Mouse (Mus musculus): ENCODE measurements around the gene Mmd. TPM values are rescaled to one million over a fixed set of nuclear protein-coding genes. Genes with fewer than 3 reads are reported as not detected.

Gene Mmd
- polyA plus RNA-seq, 1 experiment from 2014 or later, result 44.6 TPM

GRCm38 (mm10) chr11:90294622-90295021 is 45.4 kb downstream of the Mmd start:
- Histone ChIP-seq H3K27ac (replicated peaks) (no peak overlapping the region), H3K4me3 (no peak overlapping the region), H3K9me3 (no peaks in the 10 kb centered on the region), H3K4me1 (no peaks in the 10 kb centered on the region), H3K36me3 (replicated peaks) (no peaks in the 10 kb centered on the region), H3K27me3 (replicated peaks; ENCODE audit: low read depth, poor library complexity, severe bottlenecking) (no peaks in the 10 kb centered on the region)
- WGBS, result 91% methylated on average over 2 of the region's 2 CpGs
- no peak for DNase-seq (ENCODE audit: low spot score)

- no peak overlapping the region for H3K27ac ChIP-seq (replicated peaks)
- H3K9me3 ChIP-seq, result no peaks in the 10 kb centered on the region
- no peaks in the 10 kb centered on the region for H3K27me3 ChIP-seq (replicated peaks; ENCODE audit: low read depth, poor library complexity, severe bottlenecking)
- 91% methylated on average over 5 of the region's 5 CpGs for WGBS
- H3K4me3 ChIP-seq, result no peak overlapping the region
- no peak for DNase-seq (ENCODE audit: low spot score)
- H3K4me1 ChIP-seq, result no peaks in the 10 kb centered on the region
- H3K36me3 ChIP-seq (replicated peaks), result no peaks in the 10 kb centered on the region
Observed at GRCm38 (mm10) chr11:90306067-90306466, 56.8 kb downstream of the Mmd start.

GRCm38 (mm10) chr11:90306993-90307392 is 57.7 kb downstream of the Mmd start:
- WGBS, result 63% methylated on average over 6 of the region's 6 CpGs
- Histone ChIP-seq H3K4me3 (no peak overlapping the region), H3K27me3 (replicated peaks; ENCODE audit: low read depth, poor library complexity, severe bottlenecking) (no peaks in the 10 kb centered on the region), H3K36me3 (replicated peaks) (no peaks in the 10 kb centered on the region), H3K9me3 (no peaks in the 10 kb centered on the region), H3K27ac (replicated peaks) (no peak overlapping the region), H3K4me1 (no peaks in the 10 kb centered on the region)
- peak; percentile 67 for DNase-seq (ENCODE audit: low spot score)

GRCm38 (mm10) chr11:90314606-90315005 is 65.3 kb downstream of the Mmd start:
- Histone ChIP-seq H3K27me3 (replicated peaks; ENCODE audit: low read depth, poor library complexity, severe bottlenecking) (no peaks in the 10 kb centered on the region), H3K4me3 (no peak overlapping the region), H3K36me3 (replicated peaks) (no peaks in the 10 kb centered on the region), H3K4me1 (no peaks in the 10 kb centered on the region), H3K27ac (replicated peaks) (no peak overlapping the region), H3K9me3 (no peaks in the 10 kb centered on the region)
- WGBS, result 83% methylated on average over 3 of the region's 3 CpGs
- DNase-seq (ENCODE audit: low spot score), result no peak

GRCm38 (mm10) chr11:90317482-90317881 is 68.2 kb downstream of the Mmd start:
- H3K9me3 ChIP-seq, result no peaks in the 10 kb centered on the region
- no peaks in the 10 kb centered on the region for H3K27me3 ChIP-seq (replicated peaks; ENCODE audit: low read depth, poor library complexity, severe bottlenecking)
- H3K4me3 ChIP-seq, result no peak overlapping the region
- 30% methylated on average over 4 of the region's 4 CpGs for WGBS
- H3K27ac ChIP-seq (replicated peaks), result no peak overlapping the region
- no peaks in the 10 kb centered on the region for H3K36me3 ChIP-seq (replicated peaks)
- no peaks in the 10 kb centered on the region for H3K4me1 ChIP-seq
- peak; percentile 51 for DNase-seq (ENCODE audit: low spot score)

GRCm38 (mm10) chr11:90320922-90321321 is 71.7 kb downstream of the Mmd start:
- H3K27me3 ChIP-seq (replicated peaks; ENCODE audit: low read depth, poor library complexity, severe bottlenecking), result no peaks in the 10 kb centered on the region
- WGBS, result 78% methylated on average over 7 of the region's 7 CpGs

GRCm38 (mm10) chr11:90324597-90324996 is 75.3 kb downstream of the Mmd start:
- H3K9me3 ChIP-seq, result no peaks in the 10 kb centered on the region
- no peaks in the 10 kb centered on the region for H3K4me1 ChIP-seq
- no peaks in the 10 kb centered on the region for H3K36me3 ChIP-seq (replicated peaks)
- H3K27ac ChIP-seq (replicated peaks), result no peak overlapping the region
- H3K4me3 ChIP-seq, result no peak overlapping the region
- no peak for DNase-seq (ENCODE audit: low spot score)
- WGBS, result 88% methylated on average over 3 of the region's 3 CpGs
- no peaks in the 10 kb centered on the region for H3K27me3 ChIP-seq (replicated peaks; ENCODE audit: low read depth, poor library complexity, severe bottlenecking)

More at GRCm38 (mm10) chr11:90320922-90321321, 71.7 kb downstream of the Mmd start:
- no peaks in the 10 kb centered on the region for H3K36me3 ChIP-seq (replicated peaks)
- H3K9me3 ChIP-seq, result no peaks in the 10 kb centered on the region
- H3K4me1 ChIP-seq, result no peaks in the 10 kb centered on the region
- DNase-seq (ENCODE audit: low spot score), result no peak
- H3K27ac ChIP-seq (replicated peaks), result no peak overlapping the region
- H3K4me3 ChIP-seq, result no peak overlapping the region

- Histone ChIP-seq H3K4me3 (no peak overlapping the region), H3K36me3 (replicated peaks) (no peaks in the 10 kb centered on the region), H3K4me1 (no peaks in the 10 kb centered on the region), H3K9me3 (no peaks in the 10 kb centered on the region), H3K27me3 (replicated peaks; ENCODE audit: low read depth, poor library complexity, severe bottlenecking) (no peaks in the 10 kb centered on the region), H3K27ac (replicated peaks) (no peak overlapping the region)
- 92% methylated on average over 5 of the region's 5 CpGs for WGBS
- no peak for DNase-seq (ENCODE audit: low spot score)
Observed at GRCm38 (mm10) chr11:90326146-90326545, 76.9 kb downstream of the Mmd start.

- Histone ChIP-seq H3K4me3 (no peak overlapping the region), H3K36me3 (replicated peaks) (no peaks in the 10 kb centered on the region), H3K4me1 (no peaks in the 10 kb centered on the region), H3K9me3 (no peaks in the 10 kb centered on the region), H3K27me3 (replicated peaks; ENCODE audit: low read depth, poor library complexity, severe bottlenecking) (no peaks in the 10 kb centered on the region), H3K27ac (replicated peaks) (no peak overlapping the region)
- WGBS, result 69% methylated on average over 1 of the region's 1 CpGs
- no peak for DNase-seq (ENCODE audit: low spot score)
Observed at GRCm38 (mm10) chr11:90326836-90327235, 77.6 kb downstream of the Mmd start.

Other genes starting within 250 kb of the Mmd start
- gene Pctp, start 246.6 kb upstream of the Mmd start, polyA plus RNA-seq (2016; fragmentation: Nextera tagmentation; extraction: Ambion mirVana), result 16.9 and 19.4 TPM in 2 replicates
- gene Tmem100, start 219.1 kb upstream of the Mmd start, polyA plus RNA-seq (2016; fragmentation: Nextera tagmentation; extraction: Ambion mirVana), result 7.0 and 7.7 TPM in 2 replicates
- 14.4 and 14.6 TPM in 2 replicates for gene Gm45716, start 61.8 kb upstream of the Mmd start, polyA plus RNA-seq (2016; fragmentation: Nextera tagmentation; extraction: Ambion mirVana)
- 0.93 and 1.2 TPM in 2 replicates for gene Hlf, start 141.4 kb downstream of the Mmd start, polyA plus RNA-seq (2016; fragmentation: Nextera tagmentation; extraction: Ambion mirVana)